Mouse (Mus musculus): Measurements from ENCODE around the gene Gm49425. TPM values are rescaled to one million over a fixed set of nuclear protein-coding genes. Genes with fewer than 3 reads are reported as not detected.

The Gm49425 gene
- polyA plus RNA-seq, 1 experiment from 2014 or later = not detected

GRCm38 (mm10) chr15:101532720-101533119 is 15.7 kb upstream of the Gm49425 start, which contains the start of gene Krt84:
TSS of gene Krt84 (minus strand) at chr15:101532820.
- no peaks in the 10 kb centered on the region for H3K4me1 ChIP-seq
- ATAC-seq (ENCODE audit: low FRiP score, low read depth) = no peak
- H3K4me2 ChIP-seq (replicated peaks) = no peak within 1 kb of the TSS
- H3K9ac ChIP-seq = no peak within 1 kb of the TSS
- H3K36me3 ChIP-seq = no peaks in the 10 kb centered on the region
- WGBS = 72% methylated on average over 7 of the region's 7 CpGs
- no peaks in the 10 kb centered on the region for H3K27me3 ChIP-seq (replicated peaks)
- H3K4me3 ChIP-seq = no peak within 1 kb of the TSS
- H3K27ac ChIP-seq = no peak within 1 kb of the TSS
- no peaks in the 10 kb centered on the region for H3K9me3 ChIP-seq

DNA sequence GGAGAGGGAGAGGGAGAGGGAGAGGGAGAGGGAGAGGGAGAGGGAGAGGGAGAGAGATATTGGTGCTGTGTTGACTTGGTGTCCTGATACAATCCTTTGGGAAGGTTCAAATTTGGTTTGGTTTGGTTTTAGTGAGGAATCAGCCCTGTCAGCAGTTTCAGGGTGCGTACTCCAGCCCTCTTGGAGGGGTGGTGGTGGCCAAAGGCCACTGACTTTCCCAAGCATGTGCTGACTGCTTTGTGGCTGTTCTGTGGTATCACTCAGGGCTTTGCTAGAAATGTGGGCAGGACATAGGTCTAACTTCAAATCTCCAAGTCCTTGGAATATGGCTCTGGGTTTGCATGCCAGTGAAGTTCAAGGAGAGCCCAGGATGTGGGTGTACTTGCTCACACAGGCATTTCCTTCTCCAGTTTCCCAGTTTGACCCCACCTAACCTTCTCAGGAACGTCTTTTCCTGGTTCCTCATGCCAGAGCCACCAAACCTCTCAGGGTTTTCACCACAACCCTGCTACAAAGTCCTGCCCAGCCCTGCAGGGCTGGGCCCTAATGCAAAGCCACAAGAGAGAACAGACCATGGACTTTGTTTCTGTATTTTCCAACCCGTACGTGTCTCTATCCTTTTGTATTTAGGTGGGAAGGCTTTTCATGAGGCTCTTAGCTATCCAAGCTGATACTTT is 5.6 kb upstream of the Gm49425 start:
- H3K9me3 ChIP-seq = no peaks in the 10 kb centered on the region
- 77% methylated on average over 4 of the region's 4 CpGs for WGBS

GRCm38 (mm10) chr15:101519792-101520191 is 2.7 kb upstream of the Gm49425 start:
- Histone ChIP-seq H3K4me1 (no peaks in the 10 kb centered on the region), H3K9ac (no peak overlapping the region), H3K36me3 (no peaks in the 10 kb centered on the region), H3K27me3 (replicated peaks) (no peaks in the 10 kb centered on the region), H3K4me2 (replicated peaks) (no peak overlapping the region), H3K27ac (no peak overlapping the region), H3K9me3 (no peaks in the 10 kb centered on the region), H3K4me3 (no peak overlapping the region)
- ATAC-seq (ENCODE audit: low FRiP score, low read depth) = no peak
- WGBS = 22% methylated on average over 2 of the region's 2 CpGs

More for the DNA sequence above, 5.6 kb upstream of the Gm49425 start:
- H3K4me1 ChIP-seq = no peaks in the 10 kb centered on the region
- no peak overlapping the region for H3K4me3 ChIP-seq
- no peak overlapping the region for H3K4me2 ChIP-seq (replicated peaks)
- no peaks in the 10 kb centered on the region for H3K36me3 ChIP-seq
- no peak overlapping the region for H3K27ac ChIP-seq
- no peak overlapping the region for H3K9ac ChIP-seq
- ATAC-seq (ENCODE audit: low FRiP score, low read depth) = no peak
- H3K27me3 ChIP-seq (replicated peaks) = no peaks in the 10 kb centered on the region

DNA sequence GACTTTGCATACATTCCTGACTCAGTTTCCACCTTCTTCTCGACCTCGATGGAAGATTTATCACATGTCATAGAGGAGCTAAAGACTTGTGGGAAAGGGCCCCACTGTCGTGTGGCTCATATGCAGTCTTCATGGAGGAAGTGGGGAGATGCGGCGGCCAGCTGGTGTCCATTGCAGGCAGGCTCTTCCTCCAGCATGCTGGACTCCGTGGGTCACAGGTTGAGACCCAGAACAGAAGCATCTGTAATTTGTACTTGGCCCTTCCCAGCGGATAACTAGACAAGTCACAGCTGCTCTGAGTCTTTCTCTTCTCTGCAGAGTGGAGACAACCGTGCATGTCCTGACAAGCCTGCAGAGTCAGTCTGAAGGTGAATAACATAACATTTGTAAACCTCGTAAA is 8.8 kb downstream of the Gm49425 start:
- Histone ChIP-seq H3K4me1 (no peaks in the 10 kb centered on the region), H3K36me3 (no peaks in the 10 kb centered on the region), H3K4me3 (no peak overlapping the region), H3K27me3 (replicated peaks) (no peaks in the 10 kb centered on the region), H3K9ac (no peak overlapping the region), H3K4me2 (replicated peaks) (no peak overlapping the region), H3K27ac (no peak overlapping the region), H3K9me3 (no peaks in the 10 kb centered on the region)
- ATAC-seq (ENCODE audit: low FRiP score, low read depth) = no peak
- 82% methylated on average over 9 of the region's 9 CpGs for WGBS

- whole genome bisulfite sequencing = 74% methylated on average over 14 of the region's 14 CpGs
- ATAC-seq (ENCODE audit: low FRiP score, low read depth) = no peak
- H3K36me3 ChIP-seq = no peaks in the 10 kb centered on the region
- H3K4me3 ChIP-seq = no peak overlapping the region
- H3K4me2 ChIP-seq (replicated peaks) = no peak overlapping the region
- no peaks in the 10 kb centered on the region for H3K9me3 ChIP-seq
- H3K9ac ChIP-seq = no peak overlapping the region
- H3K4me1 ChIP-seq = no peaks in the 10 kb centered on the region
- no peaks in the 10 kb centered on the region for H3K27me3 ChIP-seq (replicated peaks)
- H3K27ac ChIP-seq = no peak overlapping the region
These were observed 9.9 kb downstream of the Gm49425 start for GRCm38 (mm10) chr15:101506896-101507758.

GRCm38 (mm10) chr15:101497181-101497580 is 19.9 kb downstream of the Gm49425 start:
- 77% methylated on average over 2 of the region's 2 CpGs for WGBS
- Histone ChIP-seq H3K4me1 (no peaks in the 10 kb centered on the region), H3K9ac (no peak overlapping the region), H3K27ac (no peak overlapping the region), H3K4me3 (no peak overlapping the region), H3K9me3 (no peaks in the 10 kb centered on the region), H3K27me3 (replicated peaks) (no peaks in the 10 kb centered on the region), H3K36me3 (no peaks in the 10 kb centered on the region), H3K4me2 (replicated peaks) (no peak overlapping the region)
- ATAC-seq (ENCODE audit: low FRiP score, low read depth) = no peak

GRCm38 (mm10) chr15:101495266-101495665 is 21.8 kb downstream of the Gm49425 start:
- no peaks in the 10 kb centered on the region for H3K4me1 ChIP-seq
- H3K9ac ChIP-seq = no peak overlapping the region
- H3K4me3 ChIP-seq = no peak overlapping the region
- H3K4me2 ChIP-seq (replicated peaks) = no peak overlapping the region
- H3K27me3 ChIP-seq (replicated peaks) = no peaks in the 10 kb centered on the region
- 85% methylated on average over 8 of the region's 8 CpGs for WGBS
- no peaks in the 10 kb centered on the region for H3K9me3 ChIP-seq
- H3K36me3 ChIP-seq = no peaks in the 10 kb centered on the region
- ATAC-seq (ENCODE audit: low FRiP score, low read depth) = no peak
- no peak overlapping the region for H3K27ac ChIP-seq

- Histone ChIP-seq H3K36me3 (no peaks in the 10 kb centered on the region), H3K27me3 (replicated peaks) (no peaks in the 10 kb centered on the region), H3K4me3 (no peak overlapping the region), H3K9me3 (no peaks in the 10 kb centered on the region), H3K27ac (no peak overlapping the region), H3K4me2 (replicated peaks) (no peak overlapping the region), H3K4me1 (no peaks in the 10 kb centered on the region), H3K9ac (no peak overlapping the region)
- 29% methylated on average over 1 of the region's 1 CpGs for WGBS
- no peak for ATAC-seq (ENCODE audit: low FRiP score, low read depth)
These were observed 22.9 kb downstream of the Gm49425 start for GRCm38 (mm10) chr15:101494203-101494602.

GRCm38 (mm10) chr15:101493713-101494112 is 23.3 kb downstream of the Gm49425 start:
- Histone ChIP-seq H3K9ac (no peak overlapping the region), H3K4me3 (no peak overlapping the region), H3K27me3 (replicated peaks) (no peaks in the 10 kb centered on the region), H3K4me1 (no peaks in the 10 kb centered on the region), H3K9me3 (no peaks in the 10 kb centered on the region), H3K36me3 (no peaks in the 10 kb centered on the region), H3K27ac (no peak overlapping the region), H3K4me2 (replicated peaks) (no peak overlapping the region)
- 90% methylated on average over 6 of the region's 6 CpGs for WGBS
- no peak for ATAC-seq (ENCODE audit: low FRiP score, low read depth)

- H3K9ac ChIP-seq = no peak overlapping the region
- WGBS = 56% methylated on average over 8 of the region's 8 CpGs
- H3K4me1 ChIP-seq = no peaks in the 10 kb centered on the region
- no peaks in the 10 kb centered on the region for H3K27me3 ChIP-seq (replicated peaks)
- no peak overlapping the region for H3K4me3 ChIP-seq
- no peaks in the 10 kb centered on the region for H3K9me3 ChIP-seq
- no peak overlapping the region for H3K27ac ChIP-seq
- H3K4me2 ChIP-seq (replicated peaks) = no peak overlapping the region
- ATAC-seq (ENCODE audit: low FRiP score, low read depth) = no peak
- H3K36me3 ChIP-seq = no peaks in the 10 kb centered on the region
These were observed 24.3 kb downstream of the Gm49425 start for GRCm38 (mm10) chr15:101492718-101493117.

DNA sequence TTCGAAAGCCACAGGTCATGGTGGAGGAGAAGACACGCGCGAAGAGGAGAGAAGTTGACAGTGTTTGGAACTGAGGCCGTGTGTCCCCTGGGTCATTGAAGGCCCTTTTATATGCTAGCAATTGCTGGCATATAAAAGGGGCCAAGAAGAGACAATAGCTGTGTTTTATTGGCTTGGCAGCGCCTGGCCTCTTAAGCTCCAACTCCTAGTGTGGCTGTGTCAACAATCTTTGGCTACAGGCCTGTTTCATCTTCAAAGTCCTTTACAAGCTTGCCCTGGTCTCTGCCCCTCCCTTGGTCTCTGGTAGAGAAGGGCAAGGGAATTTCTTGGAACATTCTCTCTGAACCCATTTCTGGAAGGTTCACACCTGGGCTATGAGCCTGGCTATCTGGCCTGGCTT is 25.6 kb downstream of the Gm49425 start, which contains the start of gene Krt83:
TSS of gene Krt83 (minus strand) at position 82 of the 400 bp plus-strand sequence.
- Histone ChIP-seq H3K4me1 (no peaks in the 10 kb centered on the region), H3K36me3 (no peaks in the 10 kb centered on the region), H3K4me2 (replicated peaks) (no peak within 1 kb of the TSS), H3K9me3 (no peaks in the 10 kb centered on the region), H3K27me3 (replicated peaks) (no peaks in the 10 kb centered on the region), H3K9ac (no peak within 1 kb of the TSS), H3K4me3 (no peak within 1 kb of the TSS), H3K27ac (no peak within 1 kb of the TSS)
- 32% methylated on average over 6 of the region's 6 CpGs for WGBS
- no peak for ATAC-seq (ENCODE audit: low FRiP score, low read depth)

DNA sequence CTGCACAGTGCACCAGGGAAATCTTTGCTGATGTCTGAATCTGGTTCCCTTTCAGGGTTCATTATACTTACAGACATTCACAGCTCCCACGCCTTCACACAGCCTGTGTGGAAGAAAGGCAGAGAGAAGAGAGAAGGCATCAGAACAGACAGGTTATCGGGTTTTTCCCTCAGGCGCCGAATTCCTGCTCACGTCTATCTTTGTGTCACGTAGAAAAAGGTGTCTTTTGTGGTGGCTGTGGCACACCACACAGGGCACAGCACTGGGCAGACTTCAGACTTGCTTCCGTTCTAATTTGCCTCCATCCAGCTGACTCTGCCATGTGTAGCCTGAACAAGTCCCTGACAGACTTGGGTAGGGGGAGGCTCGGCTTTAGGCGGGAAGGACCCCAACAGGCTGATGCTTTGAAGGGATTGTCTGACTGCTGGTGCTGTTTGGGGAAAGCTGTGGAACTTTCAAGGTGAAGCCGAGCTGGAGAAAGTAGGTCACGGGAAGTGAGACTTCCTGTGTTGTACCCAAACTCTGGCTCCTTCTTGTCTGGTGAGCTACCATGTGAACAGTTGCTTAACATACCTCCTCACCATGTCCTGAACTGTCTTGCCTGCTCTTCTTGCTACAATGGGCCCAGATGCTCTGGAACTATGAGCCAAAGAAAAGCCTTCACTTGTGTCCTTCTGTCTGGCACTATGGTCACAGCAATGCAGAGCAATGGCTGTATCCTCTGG is 31.0 kb downstream of the Gm49425 start:
- Histone ChIP-seq H3K4me2 (replicated peaks) (no peak overlapping the region), H3K36me3 (no peaks in the 10 kb centered on the region), H3K4me3 (no peak overlapping the region), H3K9me3 (no peaks in the 10 kb centered on the region), H3K9ac (no peak overlapping the region), H3K4me1 (no peaks in the 10 kb centered on the region), H3K27ac (no peak overlapping the region), H3K27me3 (replicated peaks) (no peaks in the 10 kb centered on the region)
- ATAC-seq (ENCODE audit: low FRiP score, low read depth) = no peak
- 87% methylated on average over 11 of the region's 11 CpGs for WGBS
